Mouse (Mus musculus): Measurements from ENCODE around the gene Rrp8. TPM values are rescaled to one million over a fixed set of nuclear protein-coding genes. Genes with fewer than 3 reads are reported as not detected.
A peak's percentile ranks its signal among the peaks of the same experiment; 100 is the strongest.
"Not testable (repeated sequence)": the region's sequence is repeated elsewhere in the genome, so short reads cannot be mapped to it uniquely, and the experiment has no call there.

The Rrp8 gene
- polyA plus RNA-seq, 1 experiment from 2014 or later, result 12.6 TPM

- H3K27me3 ChIP-seq; H3K9me3 ChIP-seq (replicated peaks); ATAC-seq (ENCODE audit: insufficient read depth): not testable (repeated sequence)
- 25% methylated on average over 4 of the region's 4 CpGs for WGBS (ENCODE audit: insufficient replicate concordance)
- peaks cover 56% of the 10 kb centered on the region for H3K36me3 ChIP-seq (replicated peaks)
- H3K4me2 ChIP-seq, result peak overlapping the region; percentile 95
- H3K27ac ChIP-seq (replicated peaks), result peak overlapping the region; percentile 88; the same call in 1 of the 2 replicates
- H3K4me1 ChIP-seq (replicated peaks), result peaks cover 47% of the 10 kb centered on the region
- peak overlapping the region; percentile 91 for H3K9ac ChIP-seq
- peak overlapping the region; percentile 92 for H3K4me3 ChIP-seq (replicated peaks)
Measured at GRCm38 (mm10) chr7:105735464-105735863, 1.7 kb downstream of the Rrp8 start.

DNA sequence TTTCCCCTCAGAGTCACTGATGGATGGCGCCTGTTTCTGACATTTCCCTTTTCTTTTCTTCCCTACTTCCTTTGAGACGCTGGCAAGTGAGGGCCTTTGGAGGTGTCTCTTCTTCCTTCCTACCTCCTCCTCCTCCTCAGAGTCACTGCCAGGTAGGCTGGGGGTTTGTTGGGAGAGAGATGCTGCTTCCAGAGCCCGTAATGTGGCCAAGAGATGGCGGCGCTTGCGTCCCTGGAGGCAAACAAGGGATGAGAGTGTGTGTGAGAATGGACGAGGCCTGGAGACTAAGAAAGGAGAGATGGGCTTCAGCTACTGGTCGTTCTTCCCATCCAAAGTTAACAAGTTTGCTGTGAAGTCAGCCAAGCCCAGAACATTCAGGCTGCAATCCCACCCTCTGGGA is 2.4 kb downstream of the Rrp8 start:
- peaks cover 42% of the 10 kb centered on the region for H3K4me1 ChIP-seq (replicated peaks)
- peaks cover 53% of the 10 kb centered on the region for H3K36me3 ChIP-seq (replicated peaks)
- H3K27me3 ChIP-seq, result no peaks in the 10 kb centered on the region
- H3K4me3 ChIP-seq (replicated peaks), result 0 out of 2 replicates have a peak overlapping the region, but pooled peaks have one; percentile 92
- ATAC-seq (ENCODE audit: insufficient read depth), result no peak
- H3K4me2 ChIP-seq, result peak overlapping the region; percentile 95
- H3K9ac ChIP-seq, result 0 out of 2 replicates have a peak overlapping the region, but pooled peaks have one; percentile 91
- 76% methylated on average over 8 of the region's 8 CpGs for WGBS (ENCODE audit: insufficient replicate concordance)
- H3K9me3 ChIP-seq (replicated peaks), result no peaks in the 10 kb centered on the region
- H3K27ac ChIP-seq (replicated peaks), result no peak overlapping the region; the same call in 1 of the 2 replicates

DNA sequence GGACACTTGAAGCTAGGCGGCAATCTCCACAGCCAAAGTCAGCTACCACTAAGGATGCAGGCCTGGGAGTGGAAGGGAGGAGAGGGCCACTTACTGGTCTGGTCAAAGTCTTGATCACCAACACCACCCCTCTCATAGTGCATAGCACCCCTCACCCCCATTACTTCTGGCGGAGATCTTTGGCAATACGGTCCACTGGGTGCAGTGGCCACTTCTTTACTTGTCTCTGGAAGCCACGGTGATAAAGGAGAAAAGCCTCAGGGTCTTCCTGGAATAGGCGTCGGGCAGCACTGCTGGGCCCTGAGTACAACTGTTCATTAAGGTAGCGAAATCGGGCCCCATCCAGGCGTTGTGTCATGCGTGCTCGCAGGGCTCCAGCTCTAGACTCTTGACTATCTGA is 3.3 kb downstream of the Rrp8 start:
- no peak overlapping the region for H3K9ac ChIP-seq
- no peaks in the 10 kb centered on the region for H3K27me3 ChIP-seq
- H3K36me3 ChIP-seq (replicated peaks), result peaks cover 53% of the 10 kb centered on the region
- H3K4me3 ChIP-seq (replicated peaks), result no peak overlapping the region
- no peak overlapping the region for H3K4me2 ChIP-seq
- 87% methylated on average over 11 of the region's 11 CpGs for WGBS (ENCODE audit: insufficient replicate concordance)
- H3K27ac ChIP-seq (replicated peaks), result no peak overlapping the region
- ATAC-seq (ENCODE audit: insufficient read depth), result no peak
- no peaks in the 10 kb centered on the region for H3K9me3 ChIP-seq (replicated peaks)
- peaks cover 32% of the 10 kb centered on the region for H3K4me1 ChIP-seq (replicated peaks)

DNA sequence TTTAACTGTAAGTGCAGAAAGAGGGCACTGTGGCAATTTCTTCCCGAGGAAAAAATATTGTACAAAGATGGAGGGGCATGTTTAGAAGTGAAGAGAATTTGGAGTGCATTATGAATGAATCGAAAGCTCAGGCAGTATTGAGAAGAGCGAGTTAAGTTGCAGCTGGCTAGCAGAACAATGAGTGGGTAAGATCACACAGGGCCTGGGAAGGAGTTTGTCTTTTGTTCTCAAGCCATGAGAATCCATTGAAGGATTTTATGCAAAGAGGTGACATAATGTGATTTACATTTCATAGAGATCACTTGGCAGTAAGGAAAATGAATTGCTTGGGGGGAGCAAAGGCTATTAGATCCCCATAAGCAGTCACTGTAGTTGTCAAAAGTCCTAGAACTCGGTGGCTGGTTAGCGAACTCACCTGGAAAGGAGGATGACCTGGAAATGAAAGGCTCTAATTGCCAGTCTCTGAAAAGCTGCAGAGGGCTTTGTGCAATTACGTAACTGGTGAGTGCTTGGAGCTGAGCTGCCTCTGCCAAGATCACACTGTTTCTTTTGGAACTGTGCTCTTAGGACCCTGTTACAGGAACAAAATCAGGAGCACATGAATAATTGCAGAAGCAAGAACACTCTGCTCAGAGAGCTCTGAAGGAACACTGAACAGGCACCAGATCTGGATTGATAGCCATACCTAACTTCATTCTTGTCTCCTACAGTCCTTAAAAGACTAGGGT is 8.3 kb downstream of the Rrp8 start:
- Histone ChIP-seq H3K27me3 (no peaks in the 10 kb centered on the region), H3K9me3 (replicated peaks) (no peaks in the 10 kb centered on the region), H3K36me3 (replicated peaks) (peaks cover 46% of the 10 kb centered on the region), H3K9ac (no peak overlapping the region), H3K4me1 (replicated peaks) (no peaks in the 10 kb centered on the region), H3K27ac (replicated peaks) (no peak overlapping the region), H3K4me3 (replicated peaks) (no peak overlapping the region), H3K4me2 (no peak overlapping the region)
- 64% methylated on average over 6 of the region's 6 CpGs for WGBS (ENCODE audit: insufficient replicate concordance)
- no peak for ATAC-seq (ENCODE audit: insufficient read depth)

DNA sequence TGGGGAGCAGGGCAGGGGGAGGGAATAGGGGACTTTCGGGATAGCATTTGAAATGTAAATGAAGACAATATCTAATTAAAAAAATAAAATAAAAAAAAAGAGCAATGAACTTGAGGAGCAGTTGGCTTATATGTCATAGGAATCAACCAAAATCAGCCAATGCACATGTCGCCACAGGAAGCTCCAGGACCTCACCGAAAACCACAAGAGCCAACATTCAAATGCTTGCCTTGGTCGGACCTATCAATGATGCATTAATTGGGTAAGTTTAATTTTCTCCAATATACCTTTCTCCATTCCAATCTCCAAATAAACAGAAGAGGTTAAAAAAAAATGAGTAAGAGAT is 10.2 kb downstream of the Rrp8 start:
- Histone ChIP-seq H3K36me3 (replicated peaks) (peaks cover 26% of the 10 kb centered on the region), H3K9ac (no peak overlapping the region), H3K4me1 (replicated peaks) (no peaks in the 10 kb centered on the region), H3K27ac (replicated peaks) (no peak overlapping the region), H3K4me3 (replicated peaks) (no peak overlapping the region), H3K4me2 (no peak overlapping the region), H3K9me3 (replicated peaks) (no peaks in the 10 kb centered on the region), H3K27me3 (no peaks in the 10 kb centered on the region)
- 55% methylated on average over 4 of the region's 4 CpGs for WGBS (ENCODE audit: insufficient replicate concordance)
- ATAC-seq (ENCODE audit: insufficient read depth), result no peak

- no peaks in the 10 kb centered on the region for H3K27me3 ChIP-seq
- H3K9me3 ChIP-seq (replicated peaks), result no peaks in the 10 kb centered on the region
- H3K4me1 ChIP-seq (replicated peaks), result no peaks in the 10 kb centered on the region
- ATAC-seq (ENCODE audit: insufficient read depth), result peak; percentile 54; the same call in 1 of the 2 replicates
- no peak overlapping the region for H3K9ac ChIP-seq
- 71% methylated on average over 4 of the region's 4 CpGs for WGBS (ENCODE audit: insufficient replicate concordance)
- peaks cover 20% of the 10 kb centered on the region for H3K36me3 ChIP-seq (replicated peaks)
- no peak overlapping the region for H3K27ac ChIP-seq (replicated peaks)
- no peak overlapping the region for H3K4me2 ChIP-seq
- no peak overlapping the region for H3K4me3 ChIP-seq (replicated peaks)
Measured at GRCm38 (mm10) chr7:105726144-105726979, 10.8 kb downstream of the Rrp8 start.

GRCm38 (mm10) chr7:105721916-105722315 is 15.3 kb downstream of the Rrp8 start:
- no peak overlapping the region for H3K4me2 ChIP-seq
- no peak for ATAC-seq (ENCODE audit: insufficient read depth)
- H3K9me3 ChIP-seq (replicated peaks), result no peaks in the 10 kb centered on the region
- H3K27me3 ChIP-seq, result no peaks in the 10 kb centered on the region
- no peak overlapping the region for H3K27ac ChIP-seq (replicated peaks)
- H3K36me3 ChIP-seq (replicated peaks), result no peaks in the 10 kb centered on the region
- H3K4me1 ChIP-seq (replicated peaks), result no peaks in the 10 kb centered on the region
- no peak overlapping the region for H3K9ac ChIP-seq
- no peak overlapping the region for H3K4me3 ChIP-seq (replicated peaks)
- WGBS (ENCODE audit: insufficient replicate concordance), result 60% methylated on average over 2 of the region's 2 CpGs

DNA sequence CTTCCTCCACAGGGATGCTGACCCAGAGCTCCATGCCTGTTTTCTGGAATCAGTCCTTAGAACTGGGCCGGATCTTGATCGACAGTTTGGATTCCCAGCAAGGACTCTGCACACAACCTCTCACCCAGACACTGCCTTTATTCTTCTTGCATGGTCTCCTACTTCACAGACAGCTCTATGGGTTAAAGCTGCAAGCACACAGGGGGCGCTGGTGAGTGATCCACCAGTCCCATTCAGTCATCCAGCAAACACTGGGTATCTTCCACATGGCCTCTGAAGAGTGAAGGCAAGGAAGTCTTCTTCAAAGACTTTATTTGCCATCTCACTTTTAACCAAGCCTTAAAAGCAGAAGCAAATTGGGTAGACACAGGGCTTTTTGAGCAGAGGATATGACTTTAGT is 21.8 kb downstream of the Rrp8 start:
- Histone ChIP-seq H3K27me3 (no peaks in the 10 kb centered on the region), H3K4me1 (replicated peaks) (no peaks in the 10 kb centered on the region), H3K9me3 (replicated peaks) (no peaks in the 10 kb centered on the region), H3K4me2 (no peak overlapping the region), H3K4me3 (replicated peaks) (no peak overlapping the region), H3K27ac (replicated peaks) (no peak overlapping the region), H3K36me3 (replicated peaks) (no peaks in the 10 kb centered on the region), H3K9ac (no peak overlapping the region)
- 41% methylated on average over 3 of the region's 3 CpGs for WGBS (ENCODE audit: insufficient replicate concordance)
- no peak for ATAC-seq (ENCODE audit: insufficient read depth)

DNA sequence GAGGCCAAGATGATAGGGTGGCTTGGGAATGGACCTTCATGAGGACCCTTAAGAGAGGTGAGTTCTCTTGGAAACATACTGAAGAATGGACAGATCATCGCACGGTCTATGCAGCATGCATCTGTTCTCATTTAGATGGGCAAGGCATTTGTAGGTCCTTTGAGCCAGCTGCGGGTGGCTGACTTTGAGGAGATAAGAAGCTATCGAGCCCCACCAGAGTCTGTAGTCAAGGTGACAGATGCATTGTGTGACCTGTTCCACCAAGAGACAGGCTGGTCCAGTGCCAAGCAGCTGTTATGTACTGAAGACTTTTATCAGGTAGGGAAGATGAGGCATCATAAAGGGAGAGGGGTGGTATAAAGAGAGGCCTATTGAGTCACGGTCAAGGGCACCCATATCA is 28.5 kb downstream of the Rrp8 start:
- Histone ChIP-seq H3K4me2 (no peak overlapping the region), H3K4me1 (replicated peaks) (0 out of 2 replicates have a peak, but pooled peaks cover 9% of the 10 kb centered on the region), H3K9me3 (replicated peaks) (no peaks in the 10 kb centered on the region), H3K4me3 (replicated peaks) (no peak overlapping the region), H3K36me3 (replicated peaks) (no peaks in the 10 kb centered on the region), H3K9ac (no peak overlapping the region), H3K27ac (replicated peaks) (no peak overlapping the region), H3K27me3 (no peaks in the 10 kb centered on the region)
- peak; percentile 83 for ATAC-seq (ENCODE audit: insufficient read depth)
- 55% methylated on average over 5 of the region's 5 CpGs for WGBS (ENCODE audit: insufficient replicate concordance)

DNA sequence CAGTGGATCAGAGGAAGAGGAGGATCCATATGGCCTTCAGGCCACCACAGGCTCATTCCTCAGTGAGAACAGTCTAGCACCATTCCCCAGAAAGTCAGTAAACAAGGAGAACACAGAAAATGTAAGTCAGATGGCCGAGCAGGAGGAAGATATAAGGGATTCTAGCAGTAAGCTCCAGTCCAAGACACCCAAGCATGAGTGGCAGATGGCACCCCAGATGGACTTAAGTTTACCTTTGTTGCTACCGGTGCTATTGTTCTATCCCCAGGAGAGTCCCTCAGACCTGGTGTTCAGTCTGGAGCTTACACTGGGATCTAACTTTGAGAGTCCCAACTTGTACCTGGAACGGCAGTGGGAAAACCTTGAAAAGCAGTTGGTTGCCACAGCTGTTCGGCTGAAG is 33.4 kb downstream of the Rrp8 start:
- no peak overlapping the region for H3K4me3 ChIP-seq (replicated peaks)
- no peak overlapping the region for H3K4me2 ChIP-seq
- H3K27me3 ChIP-seq, result no peaks in the 10 kb centered on the region
- no peaks in the 10 kb centered on the region for H3K9me3 ChIP-seq (replicated peaks)
- H3K27ac ChIP-seq (replicated peaks), result no peak overlapping the region
- no peak for ATAC-seq (ENCODE audit: insufficient read depth)
- WGBS (ENCODE audit: insufficient replicate concordance), result 64% methylated on average over 4 of the region's 4 CpGs
- H3K9ac ChIP-seq, result no peak overlapping the region
- H3K36me3 ChIP-seq (replicated peaks), result no peaks in the 10 kb centered on the region
- H3K4me1 ChIP-seq (replicated peaks), result 0 out of 2 replicates have a peak, but pooled peaks cover 4% of the 10 kb centered on the region

DNA sequence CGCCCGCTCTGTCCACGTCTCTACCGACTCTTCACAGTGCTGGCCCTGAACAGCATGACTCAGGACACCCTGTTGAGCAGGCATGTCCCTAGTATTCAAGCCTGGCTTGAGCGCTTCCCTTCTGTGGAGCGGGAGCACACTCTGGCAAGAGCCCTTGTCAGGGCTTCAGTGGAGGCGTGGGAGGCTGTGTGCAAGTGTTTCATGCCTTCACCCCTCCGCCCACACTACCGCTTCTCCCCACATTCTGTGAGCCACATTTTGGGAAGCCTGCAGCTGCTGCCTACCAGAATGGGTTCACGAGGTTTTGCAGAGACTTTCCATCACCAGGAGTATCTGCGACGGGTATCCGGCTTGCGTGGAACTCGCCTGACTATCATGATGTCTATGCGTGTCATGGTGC is 34.0 kb downstream of the Rrp8 start:
- Histone ChIP-seq H3K4me2 (no peak overlapping the region), H3K4me1 (replicated peaks) (no peaks in the 10 kb centered on the region), H3K4me3 (replicated peaks) (no peak overlapping the region), H3K9me3 (replicated peaks) (no peaks in the 10 kb centered on the region), H3K36me3 (replicated peaks) (no peaks in the 10 kb centered on the region), H3K27ac (replicated peaks) (no peak overlapping the region), H3K27me3 (no peaks in the 10 kb centered on the region), H3K9ac (no peak overlapping the region)
- 75% methylated on average over 16 of the region's 16 CpGs for WGBS (ENCODE audit: insufficient replicate concordance)
- ATAC-seq (ENCODE audit: insufficient read depth), result no peak
